Mouse (Mus musculus) adipocyte (in vitro differentiated cells): ENCODE data around the gene Manea.
"Not testable (repeated sequence)": the region's sequence is repeated elsewhere in the genome, so short reads cannot be mapped to it uniquely, and the experiment has no call there.

ENCODE experiments used
- DNase-seq: peaks from one replicate; pipeline ENCODE4 v3.0.0-alpha.2; 2016; ENCODE audit warnings: low spot score

The Manea gene

DNA sequence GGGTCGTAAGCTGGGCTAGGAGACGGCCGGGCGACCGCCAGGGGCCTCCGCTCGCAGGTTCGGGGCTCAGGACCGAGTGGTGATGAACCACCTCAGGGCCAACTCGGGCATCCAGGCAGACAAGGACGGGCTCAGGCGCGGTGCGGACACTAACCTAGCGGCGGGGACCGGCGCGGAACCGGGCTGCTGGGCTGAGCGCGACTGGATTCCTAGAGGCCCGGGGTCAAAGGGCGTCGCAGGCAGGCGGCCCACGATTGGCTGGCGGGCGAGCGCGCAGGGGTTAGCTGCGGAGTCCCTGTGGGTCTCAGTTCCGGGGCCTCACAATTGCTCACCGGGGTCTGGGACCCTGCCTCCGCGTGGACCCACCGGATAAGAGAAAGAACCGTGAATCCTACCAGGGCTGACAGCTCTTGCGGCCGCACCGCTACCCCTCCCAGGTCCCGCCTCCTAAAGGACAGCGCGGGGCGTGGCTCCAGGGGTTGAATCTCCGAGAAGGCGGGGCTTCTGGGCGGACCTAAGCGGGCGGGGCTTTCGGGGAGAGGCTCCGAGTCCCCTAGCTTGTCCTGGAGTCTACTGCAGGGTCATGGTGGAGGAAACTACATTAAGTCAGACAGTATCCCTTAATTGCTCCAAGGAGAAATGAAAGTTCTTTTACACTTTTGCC is at the start of gene Manea:
TSS of gene Manea (minus strand) at position 449 of the 664 bp plus-strand sequence.
- peak; percentile 93 for DNase-seq

- no peak for DNase-seq
These were observed 7.9 kb upstream of the Manea start for GRCm38 (mm10) chr4:26354616-26355015.

DNA sequence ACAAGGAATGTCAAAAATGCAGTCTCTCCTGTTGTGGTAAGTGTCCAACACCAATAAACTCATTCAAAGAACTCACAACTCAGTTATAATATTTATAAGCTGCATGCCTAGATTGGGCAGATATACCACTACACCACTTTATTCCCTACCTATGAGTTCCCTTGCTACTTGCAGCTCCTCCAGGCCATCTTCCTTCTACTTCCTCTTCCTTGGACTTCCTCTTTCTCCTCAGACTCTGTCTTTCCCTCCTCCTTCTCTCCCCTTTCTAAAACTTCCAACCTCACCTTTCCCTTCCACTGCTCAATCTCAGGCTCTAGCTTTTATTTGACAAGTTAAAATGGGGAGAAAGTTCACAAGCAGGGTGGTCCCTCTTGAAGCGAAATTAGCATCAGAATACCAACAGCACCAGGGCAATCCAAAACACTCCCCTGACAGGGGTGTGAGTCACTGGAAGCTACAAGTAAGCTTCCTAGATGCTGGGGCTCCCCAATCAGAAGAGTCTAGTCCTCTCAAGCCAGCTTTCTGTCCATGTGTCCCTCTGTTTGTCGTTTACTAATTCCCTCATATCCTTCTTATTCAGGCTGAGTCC is 7.0 kb upstream of the Manea start:
- DNase-seq, result no peak

- DNase-seq, result peak; percentile 14
These were observed 548 bp upstream of the Manea start for GRCm38 (mm10) chr4:26347239-26347638.

DNA sequence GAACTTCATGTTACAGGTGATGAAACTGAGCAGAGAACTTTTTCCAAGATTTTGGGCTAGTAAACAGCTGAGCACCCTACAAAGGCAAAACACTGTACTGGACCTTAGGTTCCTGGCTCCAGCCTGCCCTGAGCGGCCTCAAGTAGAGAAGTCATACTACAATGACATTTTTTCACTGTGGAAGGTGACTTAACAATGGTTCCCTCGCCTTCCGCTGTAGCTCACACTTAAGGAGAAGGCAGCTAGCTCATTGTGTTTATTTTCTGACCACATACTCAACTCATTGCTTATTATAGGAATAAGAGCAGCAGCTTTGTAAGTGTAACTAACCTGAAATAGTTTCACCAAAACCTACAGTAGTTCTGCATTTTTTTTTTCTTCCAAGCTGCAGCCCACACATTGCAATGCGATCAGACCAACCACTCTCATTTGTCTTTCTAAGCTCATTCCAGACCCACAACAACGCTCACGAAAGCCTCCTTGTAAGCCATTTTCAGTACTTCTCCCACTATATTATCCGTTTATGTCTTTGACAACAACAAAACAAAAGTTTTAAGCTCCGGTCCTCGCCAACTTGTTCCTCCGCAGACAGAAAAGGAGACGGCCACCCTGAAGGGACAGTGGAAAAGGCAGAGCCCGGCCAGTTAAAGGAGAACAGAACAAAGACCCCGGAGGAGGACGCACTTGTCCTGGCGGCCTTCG is 799 bp downstream of the Manea start:
- DNase-seq, result peak; percentile 23

- no peak for DNase-seq
These were observed 1.6 kb downstream of the Manea start for GRCm38 (mm10) chr4:26345080-26345479.

- no peak for DNase-seq
These were observed 4.3 kb downstream of the Manea start for GRCm38 (mm10) chr4:26342346-26342745.

GRCm38 (mm10) chr4:26338604-26339003 is 8.1 kb downstream of the Manea start:
- no peak for DNase-seq

DNA sequence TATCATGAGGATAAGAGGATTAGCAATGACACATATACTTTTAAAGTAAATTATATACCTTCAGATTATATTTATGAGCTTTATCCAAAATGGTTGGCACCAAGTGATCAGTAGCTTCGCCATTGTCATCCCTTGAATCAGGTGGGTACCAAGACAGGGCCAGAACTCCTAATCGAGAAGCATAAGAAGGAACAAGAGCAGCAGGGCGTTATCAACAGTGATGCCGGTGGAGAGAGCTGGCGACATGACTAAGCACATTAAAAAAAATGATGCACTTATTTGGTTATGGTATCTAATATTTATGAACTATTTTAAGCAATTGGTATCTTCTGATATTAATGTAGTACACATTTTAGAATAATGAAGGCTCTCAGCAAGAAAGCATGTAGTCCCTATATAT is 10.1 kb downstream of the Manea start:
- no peak for DNase-seq

DNA sequence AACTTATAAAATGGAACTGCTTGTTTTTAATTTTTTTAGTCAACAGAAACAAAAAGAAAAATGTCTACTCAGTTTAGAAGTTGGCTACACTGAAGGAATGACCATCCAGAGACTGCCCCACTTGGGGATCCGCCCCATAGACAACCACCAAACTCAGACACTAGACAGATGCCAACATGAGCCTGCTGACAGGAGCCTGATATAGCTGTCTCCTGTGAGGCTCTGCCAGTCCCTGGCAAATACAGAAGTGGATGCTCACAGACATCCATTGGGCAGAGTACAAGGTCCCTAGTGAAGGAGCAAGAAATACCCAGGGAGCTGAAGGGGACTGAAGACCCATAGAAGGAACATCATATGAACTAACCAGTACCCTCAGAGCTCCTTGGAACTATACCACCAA is 42.0 kb downstream of the Manea start:
- not testable (repeated sequence) for DNase-seq

DNA sequence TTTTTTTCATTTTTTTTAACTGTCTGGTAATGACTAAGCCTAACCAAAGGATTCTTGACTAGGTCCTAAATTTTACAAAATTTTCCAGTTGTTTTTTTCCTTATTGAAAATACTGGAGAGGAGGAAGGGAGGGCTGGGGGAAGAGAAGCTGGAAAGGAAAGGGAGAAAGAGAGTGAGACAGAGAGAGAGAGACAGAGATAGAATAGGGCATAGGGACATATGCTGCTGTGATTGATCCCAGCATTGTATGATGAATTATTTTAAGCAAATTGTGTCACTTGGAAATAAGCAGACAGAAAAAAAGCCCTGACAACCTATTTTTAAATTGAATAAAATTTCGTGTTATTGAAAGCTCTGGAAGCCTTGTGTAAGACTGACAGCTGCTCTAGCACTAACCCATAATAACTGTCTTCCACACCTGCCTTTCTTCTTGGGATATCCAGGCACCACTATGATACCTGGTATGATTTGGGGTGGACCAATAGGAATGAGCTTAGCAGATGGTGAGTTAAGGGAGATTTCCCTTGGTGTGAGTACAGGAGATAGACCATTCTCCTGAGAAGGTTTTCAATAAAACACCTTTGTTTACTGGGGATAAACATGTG is 69.5 kb downstream of the Manea start:
- no peak for DNase-seq

DNA sequence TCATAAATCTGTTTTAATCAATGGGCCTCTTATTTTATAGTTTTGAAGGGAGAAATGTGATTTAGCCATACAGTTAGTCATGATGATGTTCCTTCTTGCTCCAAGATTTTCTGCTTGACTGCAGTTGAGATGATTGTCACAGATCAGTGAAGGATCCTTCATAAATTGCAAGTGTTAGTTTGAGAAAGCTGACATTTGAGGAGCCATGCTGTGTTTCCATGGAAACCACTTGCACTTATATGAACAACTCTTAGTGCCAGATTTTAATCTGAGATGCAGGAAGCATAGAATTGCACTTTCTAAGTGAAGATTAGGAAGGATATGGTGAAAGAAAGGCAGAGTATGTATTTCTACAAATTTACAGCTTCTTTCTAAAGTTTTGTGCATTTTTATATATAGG is 70.4 kb downstream of the Manea start:
- no peak for DNase-seq

GRCm38 (mm10) chr4:26275769-26276168 is 70.9 kb downstream of the Manea start:
- no peak for DNase-seq
